Mouse (Mus musculus) thymus, postnatal 0 days (tissue): ENCODE results near the gene Ackr2. TPM values are rescaled to one million over a fixed set of nuclear protein-coding genes. Genes with fewer than 3 reads are reported as not detected.

Source experiments
- DNase-seq: peaks from one replicate; pipeline ENCODE4 v3.0.0-alpha.2; 2015; ENCODE audit warnings: low spot score
- polyA plus RNA-seq: library from polyadenylated mRNA; unstranded; fragments of >200 nt; fragmentation: Nextera tagmentation; extraction: Ambion mirVana; gene quantifications from 2 replicates; pipeline ENCODE4 v1.2.1, GENCODE M21; 2015

Ackr2 gene
- polyA plus RNA-seq, 1 experiment from 2014 or later = 0.26 TPM

DNA sequence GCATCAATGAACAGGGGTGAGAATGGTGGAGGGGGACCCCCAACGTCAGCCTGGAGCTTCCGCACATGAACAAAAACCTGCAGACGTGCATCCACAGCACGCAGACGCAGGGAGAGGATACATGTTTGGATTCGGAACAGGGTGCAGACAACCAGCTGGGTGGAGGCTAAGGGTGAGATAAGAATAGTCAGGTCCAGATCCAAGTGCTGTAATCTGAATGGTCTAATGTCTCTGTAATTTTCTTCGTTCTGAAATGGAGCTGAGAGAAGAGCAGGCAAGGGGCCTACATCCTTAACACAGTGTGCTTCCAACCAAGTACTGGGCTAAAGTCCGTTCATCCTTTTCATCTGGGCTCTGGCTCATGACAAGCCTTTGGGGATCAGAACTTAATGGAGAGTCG lies 6.9 kb upstream of the Ackr2 start:
- DNase-seq = no peak

GRCm38 (mm10) chr9:121892057-121892687 lies 6.0 kb upstream of the Ackr2 start:
- no peak for DNase-seq

GRCm38 (mm10) chr9:121894447-121894846 lies 3.7 kb upstream of the Ackr2 start:
- no peak for DNase-seq

- DNase-seq = no peak
These were observed 2.7 kb upstream of the Ackr2 start for GRCm38 (mm10) chr9:121895392-121895993.

GRCm38 (mm10) chr9:121896820-121897219 lies 1.3 kb upstream of the Ackr2 start:
- DNase-seq = no peak

- DNase-seq = no peak
These were observed 1.2 kb downstream of the Ackr2 start for GRCm38 (mm10) chr9:121899306-121899705.

DNA sequence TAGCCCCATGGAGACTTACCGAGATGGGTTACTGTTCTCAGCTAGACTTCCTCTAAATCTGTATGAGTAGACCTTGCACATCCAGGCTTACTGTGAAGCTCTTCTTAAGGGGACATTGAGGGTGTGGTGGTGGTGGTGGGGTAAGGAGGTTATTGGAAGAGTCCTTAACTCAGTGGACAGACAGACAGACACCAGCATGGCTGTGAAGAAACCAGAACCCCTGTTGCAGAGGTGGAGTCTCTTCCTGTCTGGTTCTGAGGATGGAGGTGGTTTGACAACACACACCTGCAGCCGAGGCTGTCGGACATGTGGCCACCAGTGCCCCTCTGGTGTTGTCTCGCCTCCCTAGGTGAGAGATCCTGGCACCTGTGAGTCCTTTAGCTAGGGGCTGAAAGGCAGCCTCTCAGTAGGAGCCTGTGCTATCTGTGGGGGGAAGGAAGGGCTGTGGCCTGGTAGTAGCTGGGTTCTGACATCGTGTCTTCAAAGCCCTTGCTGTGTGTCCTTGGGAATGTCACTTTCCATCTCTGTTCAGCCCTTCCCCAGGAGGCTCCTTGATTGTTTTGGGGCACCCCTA lies 2.2 kb downstream of the Ackr2 start:
- DNase-seq = no peak

- no peak for DNase-seq
These were observed 3.9 kb downstream of the Ackr2 start for GRCm38 (mm10) chr9:121901710-121902700.

DNA sequence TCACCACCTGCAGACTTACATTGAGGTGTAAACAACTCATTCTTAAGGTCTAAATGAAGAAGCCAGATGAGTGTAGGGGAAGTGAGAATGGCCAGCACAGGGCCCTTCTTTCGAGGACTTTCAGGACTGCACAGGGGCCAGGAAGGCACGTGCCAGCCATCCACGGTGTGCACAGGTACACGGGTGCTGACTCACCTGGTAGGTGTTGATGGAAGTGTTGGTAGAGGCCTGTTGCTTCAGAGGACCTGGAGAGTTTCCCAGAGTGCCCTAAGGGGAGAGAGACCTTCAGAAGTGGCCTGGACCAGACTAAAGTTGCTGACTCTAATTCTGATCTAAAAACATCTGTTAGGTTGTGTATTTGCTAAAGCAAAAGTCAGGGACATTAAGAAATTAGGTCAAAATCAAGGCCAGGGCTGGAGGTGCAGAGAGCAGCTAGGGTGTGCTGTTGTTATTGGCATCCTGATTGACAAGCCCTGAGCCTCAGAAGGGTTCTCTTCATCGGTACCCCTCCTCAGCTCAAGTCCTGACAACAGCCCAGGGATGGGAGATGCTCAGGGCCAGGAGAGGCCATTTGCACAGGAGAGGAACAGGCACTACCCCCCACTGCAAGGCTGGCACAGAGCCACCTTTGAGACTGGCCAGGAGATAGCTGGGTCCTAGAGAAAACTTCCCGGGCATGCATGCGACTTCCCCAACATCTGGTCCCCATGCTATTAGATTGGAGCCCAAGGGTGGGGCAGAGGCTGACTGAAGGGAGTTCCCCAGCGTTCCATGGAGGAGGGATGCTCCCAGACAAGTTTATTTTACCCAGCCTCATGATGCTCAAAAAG lies 5.5 kb downstream of the Ackr2 start:
- DNase-seq = no peak

DNA sequence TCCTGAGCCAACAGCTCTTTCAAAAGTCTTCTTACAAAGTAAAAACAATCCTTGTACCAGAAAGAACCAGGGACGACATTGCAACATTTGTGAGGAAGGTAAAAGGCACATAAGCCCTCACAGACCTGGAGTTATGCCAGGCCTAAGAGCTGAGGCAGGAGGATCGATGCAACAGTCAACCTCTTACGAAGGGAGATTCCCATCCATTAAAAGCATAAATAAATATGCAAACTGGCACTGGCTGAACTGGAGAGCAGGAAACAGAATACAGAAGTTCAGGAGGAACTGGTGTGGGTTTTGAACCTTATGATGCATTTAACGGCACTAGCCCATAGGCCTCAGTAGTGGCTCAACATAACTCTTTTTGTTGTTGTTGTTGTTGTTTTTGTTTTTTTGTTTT lies 6.2 kb downstream of the Ackr2 start:
- DNase-seq = no peak

GRCm38 (mm10) chr9:121904946-121905345 lies 6.8 kb downstream of the Ackr2 start:
- no peak for DNase-seq

DNA sequence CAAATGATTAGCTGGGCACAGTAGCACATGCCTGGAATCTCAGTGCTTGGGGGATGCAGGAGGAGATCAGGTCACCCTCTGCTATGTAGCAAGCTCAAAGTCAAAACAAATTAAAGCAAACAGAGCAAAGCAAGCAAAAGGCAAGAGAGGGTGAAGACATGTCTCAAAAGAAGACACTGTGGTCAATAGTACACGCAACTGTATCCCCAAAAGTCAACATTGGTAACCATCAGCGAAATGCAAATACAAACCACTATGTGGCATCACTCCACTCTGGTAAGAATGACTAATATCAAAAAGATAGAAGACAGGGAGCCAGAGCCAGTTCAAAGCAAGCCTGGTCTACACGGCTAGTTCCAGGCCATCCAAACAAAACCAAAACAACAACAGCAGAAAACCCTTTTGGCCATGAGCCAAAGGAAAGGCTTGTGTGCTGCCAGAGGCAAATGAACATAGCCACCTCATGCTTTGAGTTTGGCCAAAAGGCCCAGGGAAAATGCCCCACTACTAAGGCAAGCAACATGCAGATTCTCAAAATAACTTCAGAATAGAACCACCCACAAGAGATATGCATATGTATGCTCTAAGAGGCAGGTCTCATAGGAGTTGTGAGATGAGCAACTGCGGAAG lies 7.5 kb downstream of the Ackr2 start:
- DNase-seq = no peak

DNA sequence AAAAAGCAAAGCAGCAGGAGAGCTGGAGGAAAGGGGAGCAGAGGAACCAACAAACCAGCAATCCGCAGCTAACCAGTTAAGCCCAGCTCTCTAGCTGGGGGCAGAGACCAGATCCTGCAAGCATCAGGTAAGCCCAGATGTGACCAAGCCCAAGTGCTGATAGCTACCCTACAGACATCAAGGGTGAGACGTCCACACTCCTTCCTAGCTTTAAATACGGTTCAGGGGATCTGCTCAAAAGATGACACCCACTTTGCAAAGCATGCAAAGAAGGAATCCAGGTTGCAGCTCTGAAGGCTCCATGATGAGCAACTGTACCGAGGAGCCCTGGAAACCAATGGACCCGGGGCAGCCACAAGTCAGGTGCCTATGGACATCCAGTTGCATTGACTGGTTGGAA lies 8.3 kb downstream of the Ackr2 start:
- DNase-seq = no peak

GRCm38 (mm10) chr9:121907356-121908070 lies 9.4 kb downstream of the Ackr2 start:
- no peak for DNase-seq

- DNase-seq = no peak
These were observed 10.2 kb downstream of the Ackr2 start for GRCm38 (mm10) chr9:121908321-121908720.

- DNase-seq = peak; percentile 13
These were observed 11.5 kb downstream of the Ackr2 start for GRCm38 (mm10) chr9:121909635-121910034.

- DNase-seq = no peak
These were observed 13.0 kb downstream of the Ackr2 start for GRCm38 (mm10) chr9:121911196-121911595.

DNA sequence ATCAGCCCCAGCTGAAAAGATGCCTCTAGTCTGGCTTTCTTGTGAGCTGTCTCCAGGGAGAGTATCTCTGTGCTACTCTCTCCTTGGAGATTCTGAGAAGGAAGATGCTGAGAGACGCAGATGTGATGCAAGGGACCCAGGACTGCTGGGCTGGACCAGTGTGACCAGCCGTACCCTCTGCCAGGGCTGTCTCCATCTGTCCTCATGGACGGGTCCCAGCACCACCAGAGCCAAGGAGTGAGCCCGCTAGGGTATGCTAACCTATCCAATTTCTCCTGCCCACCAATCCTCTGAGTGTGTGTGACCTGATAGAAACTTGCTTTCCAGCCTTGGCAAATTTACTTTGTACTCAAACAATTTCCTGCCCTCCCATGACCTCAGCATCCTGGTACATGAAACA lies 14.6 kb downstream of the Ackr2 start:
- DNase-seq = no peak

DNA sequence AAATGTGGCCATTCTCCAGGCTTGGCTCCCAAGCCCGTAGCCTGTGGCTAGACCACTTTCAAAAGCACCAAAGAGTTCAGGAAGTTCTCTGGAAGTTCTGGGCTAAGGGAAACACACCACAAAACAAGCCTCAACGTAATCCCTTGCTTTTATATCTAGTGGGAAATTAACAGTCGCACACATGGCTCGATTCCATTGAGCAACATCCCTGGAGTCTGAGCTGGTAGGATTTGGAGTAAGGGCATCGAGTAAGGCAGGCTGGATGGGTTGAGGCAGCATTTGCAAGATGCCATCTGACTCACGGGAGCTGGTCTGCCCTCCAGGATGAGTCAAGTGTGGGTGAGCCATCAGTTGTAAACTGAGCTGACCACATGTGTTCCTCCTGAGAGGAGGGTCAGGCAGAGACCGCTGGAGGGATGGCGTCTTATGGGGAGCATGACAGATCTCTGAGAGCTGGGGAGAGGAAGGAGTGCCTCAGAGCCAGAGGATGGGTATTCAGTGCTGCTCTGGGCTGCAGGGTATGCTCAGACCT lies 16.1 kb downstream of the Ackr2 start:
- no peak for DNase-seq

- DNase-seq = no peak
These were observed 16.9 kb downstream of the Ackr2 start for GRCm38 (mm10) chr9:121915056-121915455.
